Mouse (Mus musculus): ENCODE results near the gene Mafk.

Mafk gene

DNA sequence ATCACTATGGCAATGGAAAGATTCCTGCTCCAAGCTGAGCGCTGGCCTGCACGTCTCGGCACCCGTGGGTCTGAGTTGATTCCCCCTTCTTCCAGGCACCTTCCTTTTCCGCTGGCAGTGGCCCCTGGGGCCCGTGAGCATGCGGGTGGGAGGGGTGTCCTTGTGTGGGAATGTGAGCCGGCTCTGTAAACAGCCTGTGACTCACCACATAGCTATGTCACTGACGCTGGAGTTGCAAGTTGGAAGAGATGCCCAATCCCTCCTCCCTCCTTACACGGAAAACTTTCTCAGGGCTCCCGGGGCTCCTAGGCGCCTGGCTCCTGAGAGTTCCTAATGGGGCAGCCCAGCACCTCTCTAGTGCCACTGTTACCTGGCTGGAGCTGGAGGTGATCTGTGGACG is 5.6 kb downstream of the Mafk start:
- DNase-seq (ENCODE audit: low read depth) = peak; percentile 96

DNA sequence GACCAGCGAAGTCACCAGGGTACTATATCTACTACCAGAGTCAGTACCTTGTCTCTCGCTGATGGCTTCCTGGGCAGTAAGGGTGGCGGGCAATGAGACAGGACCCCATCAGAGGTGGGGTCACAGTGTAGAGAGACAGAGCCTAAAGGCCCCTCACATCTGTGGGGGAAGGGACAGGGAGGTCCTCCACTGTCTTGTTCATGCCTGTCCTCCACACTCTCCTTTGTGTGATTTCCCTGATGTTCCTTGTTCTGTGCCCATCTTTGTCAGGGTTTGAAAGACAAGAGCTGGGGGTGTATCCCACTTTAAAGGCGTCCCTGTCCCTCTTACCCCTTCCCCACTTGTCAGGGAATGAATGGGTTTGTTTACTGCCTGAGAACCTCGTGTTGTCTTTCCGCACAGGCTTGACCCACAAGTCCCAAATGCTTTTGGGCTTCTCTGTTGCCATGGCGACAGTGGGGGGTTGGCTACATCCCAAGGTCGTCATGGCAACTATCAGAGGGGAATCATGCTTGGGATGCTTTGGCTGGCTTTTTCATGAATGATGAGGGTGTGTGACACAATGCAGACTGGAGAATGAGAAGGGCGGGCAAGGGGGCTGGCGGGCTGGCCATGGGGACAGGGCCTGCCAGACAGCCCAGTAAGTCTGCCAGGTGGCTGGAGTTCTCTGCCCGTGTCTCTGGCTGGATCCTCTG is 6.3 kb downstream of the Mafk start:
- peak; percentile 94 for DNase-seq (ENCODE audit: low read depth)

DNA sequence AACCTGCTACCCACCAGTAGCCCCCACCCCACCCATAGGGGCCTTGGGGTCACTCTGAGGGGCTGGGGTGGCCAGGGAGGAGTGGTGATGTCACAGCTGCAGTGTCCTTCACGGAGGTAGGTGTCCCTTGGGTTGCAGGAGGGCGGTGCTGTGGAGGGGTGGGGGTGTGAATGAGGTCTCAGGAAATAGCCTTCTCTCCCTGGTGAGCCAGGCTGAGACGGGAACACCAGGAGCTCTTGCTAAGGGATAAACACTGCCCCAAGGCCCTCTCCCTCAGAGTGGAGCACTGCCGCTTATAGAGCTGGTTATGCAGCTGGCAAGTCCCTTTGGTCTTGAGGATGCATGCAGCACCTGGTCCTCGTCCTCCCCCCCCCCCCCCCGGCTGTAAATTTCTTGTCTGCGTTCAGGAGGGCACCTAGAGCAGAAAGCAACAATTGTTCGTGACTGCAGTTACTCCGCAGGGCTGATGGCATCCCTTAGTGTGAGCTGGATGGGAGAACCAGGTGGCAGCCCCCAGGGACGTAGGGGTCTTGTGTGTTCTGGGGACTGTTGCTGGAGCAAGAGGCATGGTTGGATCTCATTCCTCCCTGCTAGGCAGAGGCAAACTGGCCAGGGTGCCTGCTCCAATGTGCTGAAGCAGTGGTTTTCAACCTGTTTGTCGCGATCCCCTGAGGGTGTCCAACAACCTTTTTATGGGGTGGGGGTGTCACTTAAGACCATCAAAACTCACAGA is 7.0 kb downstream of the Mafk start:
- no peak for DNase-seq (ENCODE audit: low read depth)

DNA sequence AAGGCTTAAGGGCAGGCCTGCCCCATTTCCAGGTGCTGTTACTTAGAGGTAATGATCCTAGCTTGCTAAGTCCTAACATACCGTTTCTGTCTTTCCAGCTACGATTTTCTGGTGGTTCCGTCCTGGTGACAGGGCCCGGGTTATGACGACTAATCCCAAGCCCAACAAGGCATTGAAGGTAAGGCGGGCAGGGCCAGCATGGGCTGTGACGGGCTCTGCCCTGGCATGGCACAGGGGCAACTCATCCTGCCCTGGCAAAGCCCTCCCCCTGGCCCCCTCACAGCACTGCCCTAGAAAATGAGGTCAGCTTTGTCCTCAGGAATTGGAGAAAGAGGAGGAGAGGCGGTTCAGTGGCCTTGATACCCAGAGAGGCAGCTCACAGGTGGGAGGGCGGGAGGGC is 7.7 kb downstream of the Mafk start:
- no peak for DNase-seq (ENCODE audit: low read depth)

DNA sequence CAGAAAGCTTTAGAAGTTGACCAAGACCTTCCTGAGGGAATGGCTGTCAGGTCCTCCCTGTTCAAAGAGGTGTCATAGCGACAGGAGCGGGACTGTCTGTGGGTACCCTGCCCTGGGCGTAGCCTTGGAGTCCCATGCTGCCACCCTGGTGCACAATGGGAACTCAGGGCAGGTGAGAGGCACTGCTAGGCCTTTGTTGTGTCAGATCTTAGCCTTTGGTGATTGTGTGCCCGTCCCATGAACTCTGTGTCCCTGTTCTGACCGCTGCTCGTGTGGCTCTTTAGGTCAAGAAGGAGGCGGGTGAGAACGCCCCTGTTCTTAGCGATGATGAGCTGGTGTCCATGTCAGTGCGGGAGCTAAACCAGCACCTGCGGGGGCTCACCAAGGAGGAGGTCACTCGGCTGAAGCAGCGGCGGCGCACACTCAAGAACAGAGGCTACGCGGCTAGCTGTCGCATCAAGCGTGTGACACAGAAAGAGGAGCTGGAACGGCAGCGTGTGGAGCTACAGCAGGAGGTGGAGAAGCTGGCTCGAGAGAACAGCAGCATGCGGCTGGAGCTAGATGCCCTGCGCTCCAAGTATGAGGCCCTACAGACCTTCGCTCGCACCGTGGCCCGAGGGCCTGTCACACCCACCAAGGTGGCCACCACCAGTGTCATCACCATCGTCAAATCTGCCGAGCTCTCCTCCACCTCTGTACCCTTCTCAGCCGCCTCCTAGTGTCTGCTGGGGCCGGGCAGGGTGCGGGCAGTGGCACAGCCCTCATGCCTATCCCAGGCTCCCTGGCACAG is 8.7 kb downstream of the Mafk start:
- no peak for DNase-seq (ENCODE audit: low read depth)

DNA sequence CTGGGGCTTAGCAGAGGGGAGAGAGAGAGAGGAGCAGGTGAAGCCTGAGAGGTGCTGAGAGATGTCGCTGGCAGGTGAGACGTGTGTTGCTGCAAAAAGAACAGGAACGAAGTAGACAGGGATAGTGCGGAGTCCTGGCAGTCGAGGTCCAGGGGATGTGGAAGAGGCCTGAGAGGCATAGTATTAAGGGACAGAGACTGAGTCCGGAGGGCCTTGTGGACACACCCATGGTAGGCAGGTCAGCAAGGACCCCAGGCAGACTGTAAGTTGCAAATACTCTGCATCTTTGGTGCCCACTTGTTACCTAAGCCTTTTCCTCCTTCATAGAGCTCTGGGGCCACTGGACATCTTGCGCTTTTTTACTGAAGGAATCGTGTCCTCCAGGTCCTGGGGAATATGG is 9.9 kb downstream of the Mafk start:
- no peak for DNase-seq (ENCODE audit: low read depth)

DNA sequence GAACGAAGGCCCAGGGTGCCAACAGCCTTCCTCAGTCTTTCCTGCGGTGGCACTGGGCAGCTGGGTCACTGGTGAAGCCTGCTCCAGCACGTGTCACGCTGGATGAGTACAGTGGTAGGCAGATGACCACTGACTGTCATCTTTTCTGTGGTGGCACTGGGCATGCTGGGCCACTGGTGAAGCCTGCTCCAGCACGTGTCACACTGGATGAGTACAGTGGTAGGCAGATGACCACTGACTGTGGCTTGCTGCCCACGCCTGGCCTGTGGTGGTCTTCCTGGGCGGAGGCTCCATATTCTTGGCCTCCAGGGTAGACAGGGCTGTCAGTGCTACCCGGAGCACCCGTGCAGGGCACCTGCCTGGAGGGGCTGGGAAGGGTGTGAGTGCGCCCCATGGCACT is 10.6 kb downstream of the Mafk start:
- DNase-seq (ENCODE audit: low read depth) = no peak

DNA sequence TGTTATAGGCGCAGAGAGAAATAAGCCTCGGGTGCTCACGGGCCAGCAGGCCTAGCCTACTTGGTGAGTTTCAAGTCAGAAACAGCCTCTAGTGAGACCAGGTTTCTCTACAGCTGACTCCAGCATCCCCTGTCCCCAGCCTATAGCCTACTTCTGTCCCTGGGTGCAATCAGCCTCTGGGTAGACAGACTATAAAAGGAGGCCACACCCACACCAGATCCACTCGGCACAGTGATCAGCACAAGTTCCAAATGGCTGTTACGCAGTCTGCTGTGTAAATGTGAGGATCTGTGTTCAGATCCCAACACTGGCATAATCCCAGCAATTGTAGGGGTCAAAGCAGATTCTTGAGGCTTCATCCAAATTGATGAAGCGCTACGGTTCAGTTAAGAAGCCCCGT is 11.9 kb downstream of the Mafk start:
- DNase-seq (ENCODE audit: low read depth) = no peak

DNA sequence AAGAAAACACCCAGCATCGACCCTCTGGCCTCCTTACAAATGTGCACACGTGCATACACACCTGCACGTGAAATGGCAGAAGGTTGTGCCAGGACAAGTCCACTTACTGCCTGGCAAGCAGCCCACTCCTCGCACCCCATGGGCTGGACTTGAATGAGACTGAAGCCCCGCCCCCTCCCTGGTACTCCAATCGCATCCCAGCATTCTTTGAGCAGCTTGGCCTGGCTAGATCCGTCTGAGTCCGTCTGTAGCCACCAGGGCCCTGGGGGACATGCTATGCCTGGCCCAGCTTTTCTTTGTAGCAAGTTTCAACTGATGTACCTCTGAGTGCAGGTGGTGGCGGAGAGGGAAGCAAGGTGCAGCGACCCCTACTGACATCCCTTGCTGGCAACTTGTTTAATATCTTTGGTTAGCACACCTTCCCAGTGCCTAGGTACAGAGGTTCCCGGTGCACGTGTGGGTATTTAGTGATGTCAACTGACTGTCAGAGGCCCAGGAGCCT is 12.3 kb downstream of the Mafk start:
- DNase-seq (ENCODE audit: low read depth) = peak; percentile 32

DNA sequence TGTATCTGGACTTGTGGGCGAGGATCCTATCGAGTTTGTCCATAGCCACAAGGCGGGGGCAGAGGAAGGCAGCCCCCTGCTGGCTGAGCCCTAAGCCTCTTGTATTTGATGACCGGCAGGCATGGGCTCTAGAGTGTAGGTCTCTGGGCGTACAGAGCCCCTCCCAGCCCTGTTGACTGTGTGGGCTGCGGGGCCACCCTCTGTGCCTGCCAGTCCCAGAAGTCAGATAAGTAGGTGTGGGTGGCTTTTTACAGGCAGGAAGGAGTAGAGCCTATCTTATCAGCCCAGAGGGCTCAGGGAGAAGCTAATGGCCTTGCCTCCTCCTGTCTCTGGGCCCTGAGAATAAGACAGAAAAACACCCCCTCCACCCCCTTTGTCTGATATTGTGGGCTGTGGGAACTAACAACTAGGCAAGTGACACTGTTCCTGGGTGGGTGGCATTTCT is 12.8 kb downstream of the Mafk start:
- DNase-seq (ENCODE audit: low read depth) = no peak

DNA sequence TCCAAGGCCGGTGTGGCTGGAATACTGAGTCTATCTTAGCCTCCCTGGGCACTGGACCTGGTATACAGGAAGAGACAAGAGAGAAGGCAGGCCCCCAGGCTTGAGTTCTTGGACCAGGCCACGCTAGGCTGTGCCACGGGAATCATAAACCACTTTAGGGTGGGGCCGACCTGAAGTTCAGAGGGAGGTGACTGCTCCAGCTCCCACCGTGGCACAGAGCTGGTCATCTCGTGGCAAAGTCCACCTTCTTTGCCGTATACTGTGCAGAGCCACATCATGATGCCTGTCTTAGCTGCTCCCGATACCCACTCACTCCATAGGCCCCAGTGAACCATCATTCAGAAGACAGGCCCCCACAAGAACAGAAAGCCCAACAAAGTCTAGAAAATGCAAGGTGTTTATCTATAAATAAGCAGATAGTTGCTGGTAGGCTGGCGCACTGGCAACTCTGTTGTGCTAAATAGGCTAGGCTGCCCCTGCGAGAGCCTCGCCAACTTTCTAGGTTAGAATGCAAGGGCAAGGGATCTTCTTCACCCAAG is 13.3 kb downstream of the Mafk start:
- DNase-seq (ENCODE audit: low read depth) = no peak

DNA sequence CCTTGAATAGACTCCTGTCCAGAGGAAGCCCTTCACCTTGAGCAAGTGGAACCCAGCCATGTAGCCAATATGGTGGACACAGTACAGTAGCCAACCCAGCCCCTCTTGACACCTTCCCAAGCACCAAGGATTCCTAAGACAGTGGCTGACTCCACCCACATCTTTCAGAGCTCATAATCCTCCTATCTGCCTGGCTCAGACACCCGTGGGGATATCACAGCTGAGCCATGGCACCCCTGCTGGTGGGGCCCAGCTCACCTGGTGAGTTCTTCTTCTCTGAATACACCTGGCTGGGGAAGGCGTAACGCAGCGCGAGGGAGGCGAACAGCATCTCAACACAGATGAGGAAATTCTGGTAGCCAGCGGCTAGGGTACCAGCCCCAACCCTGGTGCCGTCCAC is 14.6 kb downstream of the Mafk start:
- no peak for DNase-seq (ENCODE audit: low read depth)

DNA sequence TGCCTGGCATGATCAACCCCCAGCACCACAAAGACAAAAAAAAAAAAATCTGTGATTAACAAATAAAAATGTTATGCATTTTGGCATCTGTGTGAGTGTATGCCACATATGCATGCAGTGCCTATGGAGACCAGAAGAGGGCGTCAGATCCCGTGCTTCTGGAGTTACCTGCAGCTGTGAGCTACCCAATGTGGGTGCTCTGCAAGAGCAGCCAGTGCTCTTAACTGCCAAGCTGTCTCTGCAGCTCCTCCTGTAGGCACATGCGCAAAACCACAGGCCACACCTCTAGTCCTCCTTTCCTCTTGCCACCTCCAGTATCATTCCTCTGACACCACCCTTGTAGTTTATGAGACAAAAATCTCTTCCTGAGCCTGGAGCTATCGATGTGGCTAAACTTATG is 18.1 kb downstream of the Mafk start:
- no peak for DNase-seq (ENCODE audit: low read depth)

DNA sequence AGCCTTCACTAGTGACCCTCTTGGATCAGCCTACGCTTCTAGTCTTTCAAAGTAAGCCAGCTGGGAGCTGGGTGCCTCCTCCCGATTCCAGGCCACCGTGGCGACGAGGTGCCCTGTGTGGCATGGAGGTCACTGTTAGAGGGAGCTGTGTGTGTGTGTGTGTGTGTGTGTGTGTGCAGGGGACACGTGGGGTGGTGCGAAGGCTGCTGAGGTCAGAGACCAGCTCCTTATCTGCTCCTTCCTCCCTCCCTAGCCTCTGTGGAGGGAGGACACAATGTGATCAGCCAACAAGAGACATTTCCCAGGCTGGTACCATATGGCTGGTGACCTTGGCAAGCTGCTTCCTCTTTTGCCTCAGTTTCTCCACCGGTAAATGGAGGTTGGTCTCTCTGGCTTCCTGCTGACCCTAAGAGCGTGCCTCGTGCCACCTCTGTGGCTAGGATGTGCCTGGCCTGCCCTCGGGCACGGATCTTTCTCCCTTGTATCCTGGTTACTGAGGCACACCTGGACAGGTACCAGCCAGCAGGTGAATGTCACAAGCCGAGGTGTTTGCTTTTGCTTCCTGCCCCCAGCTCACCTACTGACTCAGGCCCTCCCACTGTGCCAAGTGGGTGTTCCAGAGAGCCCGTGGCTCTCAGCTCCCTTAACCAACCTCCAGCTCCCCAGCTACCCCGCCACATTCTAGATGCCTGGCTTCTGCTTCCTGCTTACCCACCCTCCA is 20.5 kb downstream of the Mafk start:
- DNase-seq (ENCODE audit: low read depth) = no peak

DNA sequence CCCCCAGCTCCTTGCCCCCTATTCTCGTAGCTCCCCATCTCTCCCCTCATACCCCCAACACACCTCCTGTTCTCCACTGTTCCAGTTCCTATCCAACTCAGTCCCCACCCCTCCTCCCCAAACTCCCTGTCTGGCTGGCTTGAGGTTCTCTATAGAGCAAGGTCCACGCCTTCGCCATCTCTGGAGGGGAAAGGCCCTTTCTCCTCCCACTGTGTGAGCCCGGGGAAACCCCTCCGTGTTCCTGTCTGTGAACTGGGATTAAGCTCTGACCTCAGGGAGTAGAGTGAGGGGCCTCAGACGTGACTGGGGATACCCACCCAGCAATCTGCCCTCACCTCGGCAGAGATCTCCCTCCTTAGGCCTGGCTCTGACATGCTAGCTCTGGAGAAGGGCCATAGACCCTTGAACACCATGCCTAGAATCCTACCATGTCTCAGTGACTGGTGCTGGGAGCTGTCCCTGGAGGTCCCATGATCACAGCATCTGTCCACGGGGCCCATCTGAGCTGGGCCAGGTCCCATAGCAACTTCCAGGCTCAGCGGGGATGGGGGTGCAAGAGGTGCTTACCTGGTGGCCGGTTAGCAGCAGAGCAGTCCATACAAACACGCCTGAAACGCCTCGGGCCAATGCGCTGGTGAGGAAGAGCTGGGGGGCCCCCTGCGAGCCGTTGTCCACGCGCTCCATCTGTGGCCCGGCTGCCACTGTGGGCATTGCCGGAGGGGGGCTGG is 21.2 kb downstream of the Mafk start:
- DNase-seq (ENCODE audit: low read depth) = no peak

DNA sequence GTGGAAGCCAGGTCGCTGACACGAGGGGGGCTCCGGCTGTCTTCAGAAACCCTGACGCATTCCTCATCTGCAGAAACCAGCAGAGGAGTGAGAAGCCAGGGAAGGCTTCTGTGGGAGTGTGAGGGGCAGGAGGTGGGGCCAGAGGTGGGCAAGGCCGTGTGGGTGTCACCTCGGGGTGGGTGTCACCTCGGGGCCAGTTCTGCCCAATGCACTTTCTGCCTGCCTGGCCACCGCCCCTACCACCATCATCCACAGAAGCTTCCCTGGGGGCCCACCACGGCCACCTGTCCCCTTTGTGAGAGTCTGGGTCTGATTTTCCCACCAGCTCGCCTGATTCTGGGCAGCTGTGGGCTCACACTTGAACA is 21.8 kb downstream of the Mafk start:
- DNase-seq (ENCODE audit: low read depth) = no peak

DNA sequence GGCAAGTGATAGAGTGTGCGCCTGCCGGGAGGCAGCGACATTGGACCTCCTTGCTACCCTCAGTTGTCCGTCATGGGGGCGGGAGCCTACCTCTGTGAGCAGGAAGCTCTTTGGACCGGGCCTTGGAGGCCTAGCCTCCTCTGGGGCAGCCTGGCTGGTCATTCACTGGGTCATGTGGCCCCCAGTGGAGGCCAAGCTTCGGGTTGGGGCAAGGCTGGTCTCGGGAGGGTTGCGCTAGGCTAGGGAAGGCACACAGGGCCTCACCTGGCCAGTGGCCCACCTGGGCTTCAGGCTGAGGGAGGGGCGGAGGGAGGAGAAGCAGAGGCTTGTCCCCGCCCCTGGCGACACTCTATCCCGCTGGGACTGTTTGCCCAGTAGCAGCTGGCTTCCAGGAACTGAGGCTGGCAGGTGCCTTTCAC is 22.7 kb downstream of the Mafk start:
- DNase-seq (ENCODE audit: low read depth) = no peak

DNA sequence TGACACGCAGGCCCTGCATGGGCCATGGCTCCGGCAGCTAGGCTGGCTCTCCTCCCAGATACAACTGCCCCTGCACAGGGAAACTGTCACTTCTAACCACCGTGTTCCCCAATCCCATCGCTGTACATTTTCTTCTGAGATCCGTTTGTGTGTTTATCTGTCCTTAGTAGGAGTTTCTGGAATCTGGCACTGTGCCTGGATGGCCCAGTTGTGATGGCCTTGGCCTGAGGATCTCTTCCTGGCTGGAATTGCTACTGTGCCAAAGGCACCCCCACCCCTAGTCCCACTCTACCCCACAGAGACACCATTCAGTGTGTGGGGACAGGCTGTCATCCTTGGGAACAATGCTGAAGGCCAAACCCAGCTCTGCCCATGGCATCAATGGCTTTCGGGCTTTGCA is 24.7 kb downstream of the Mafk start:
- no peak for DNase-seq (ENCODE audit: low read depth)

DNA sequence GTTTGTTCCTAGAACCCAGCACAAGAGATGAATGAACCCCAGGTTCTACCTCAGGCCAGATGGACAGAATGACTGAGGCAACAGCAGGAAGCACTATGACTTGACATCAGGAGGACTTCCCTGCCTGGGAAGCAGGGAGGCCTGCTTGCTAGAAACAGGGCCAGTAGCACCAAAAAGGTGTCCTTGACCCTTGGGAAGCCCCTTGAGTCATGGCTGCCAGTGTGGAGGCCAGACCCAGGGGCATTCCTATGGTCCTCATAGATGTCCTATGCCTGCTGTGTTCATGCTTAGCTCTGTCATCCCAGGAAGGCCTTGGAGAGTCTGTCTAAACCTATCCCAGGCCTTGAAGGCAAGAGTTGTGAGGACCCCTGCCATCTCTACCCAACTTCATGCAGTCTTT is 25.1 kb downstream of the Mafk start:
- DNase-seq (ENCODE audit: low read depth) = no peak

DNA sequence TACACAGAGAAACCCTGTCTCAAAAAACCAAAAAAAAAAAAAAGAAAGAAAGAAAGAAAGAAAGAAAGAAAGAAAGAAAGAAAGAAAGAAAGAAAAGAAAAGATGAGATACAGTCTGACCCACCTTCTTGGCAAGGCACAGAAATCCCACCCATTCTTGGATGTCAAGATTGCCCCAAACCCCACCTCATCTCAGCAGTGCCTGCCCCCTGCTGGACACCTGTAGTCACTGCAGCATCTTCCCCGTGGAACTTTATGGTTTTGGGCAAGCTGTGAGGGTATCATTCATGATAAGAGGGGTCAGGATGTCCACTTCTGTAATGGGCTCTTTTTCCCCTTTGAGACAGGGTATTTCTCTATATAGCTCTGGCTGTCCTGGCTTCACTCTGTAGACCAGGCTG is 26.0 kb downstream of the Mafk start:
- peak; percentile 44 for DNase-seq (ENCODE audit: low read depth)

DNA sequence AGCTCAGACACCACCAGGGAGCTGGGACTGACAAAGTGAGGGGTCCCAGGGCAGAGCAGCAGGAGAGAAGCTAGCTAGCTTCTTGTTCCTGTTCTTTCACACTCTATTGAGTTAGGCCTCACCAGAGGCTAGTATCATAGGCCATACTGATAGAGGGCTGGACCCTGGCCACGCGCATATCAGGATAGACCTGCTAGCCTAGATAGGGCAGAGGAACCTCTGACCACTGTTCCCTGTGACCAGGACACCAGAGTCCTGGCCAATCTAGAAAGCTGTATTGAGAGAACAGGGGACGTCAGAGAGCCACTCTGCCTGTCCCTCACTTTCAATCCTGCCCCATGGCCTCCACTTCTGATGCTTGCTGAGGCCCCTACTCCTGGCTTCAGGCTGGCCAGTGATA is 26.7 kb downstream of the Mafk start:
- DNase-seq (ENCODE audit: low read depth) = no peak
